Mouse (Mus musculus): ENCODE measurements around the gene Bcl10.
"Not testable (repeated sequence)": the region's sequence is repeated elsewhere in the genome, so short reads cannot be mapped to it uniquely, and the experiment has no call there.

GRCm38 (mm10) chr3:145913942-145914341 is 8.7 kb upstream of the Bcl10 start:
- not testable (repeated sequence) for TF ChIP-seq CTCF (IDR thresholded peaks at IDR 0.05; ENCODE audit: borderline replicate concordance, insufficient read depth, low read length); POLR2A (IDR thresholded peaks at IDR 0.05; ENCODE audit: low read depth, low read length)
